Mouse (Mus musculus): ENCODE results near the gene Arsk.

DNA sequence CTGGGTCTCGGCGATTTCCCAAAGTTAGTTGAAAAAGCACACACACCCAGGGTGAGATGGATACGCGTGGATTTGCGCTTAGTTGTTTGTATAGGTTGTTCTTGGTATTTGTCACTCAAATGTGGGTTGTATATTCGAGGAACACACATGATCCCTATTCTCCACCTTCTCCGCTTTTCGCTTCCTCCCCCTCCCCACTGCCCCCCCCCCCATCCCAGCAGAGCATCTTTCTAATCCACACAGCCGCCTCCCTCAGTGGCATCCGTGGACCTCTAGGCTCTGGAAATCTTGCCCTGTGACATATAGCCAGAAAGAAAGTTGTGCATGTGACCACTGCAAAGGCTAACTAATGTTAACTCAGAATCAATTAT lies 41.6 kb downstream of the Arsk start, which contains the start of gene Gpr150:
- TF ChIP-seq POLR2A (IDR thresholded peaks at IDR 0.05; ENCODE audit: insufficient read depth, low read depth, low read length), result no peak
- TF ChIP-seq CTCF (IDR thresholded peaks at IDR 0.05; ENCODE audit: insufficient read depth, low read depth, low read length), result no peak

Measured in olfactory bulb, adult 2 months (tissue).